Mouse (Mus musculus) bone marrow macrophage, adult 2 months (primary cell): ENCODE data around the gene Cbfa2t3.

Experiments
- CTCF ChIP-seq: IDR thresholded peaks from 2 replicates; pipeline ENCODE4 v1.5.1; 2012; ENCODE audit warnings: low read depth, mild to moderate bottlenecking, low read length, moderate library complexity
- POLR2A ChIP-seq: IDR thresholded peaks from 2 replicates; pipeline ENCODE4 v1.6.1; 2012; ENCODE audit warnings: mild to moderate bottlenecking, low read depth, low read length, borderline replicate concordance

DNA sequence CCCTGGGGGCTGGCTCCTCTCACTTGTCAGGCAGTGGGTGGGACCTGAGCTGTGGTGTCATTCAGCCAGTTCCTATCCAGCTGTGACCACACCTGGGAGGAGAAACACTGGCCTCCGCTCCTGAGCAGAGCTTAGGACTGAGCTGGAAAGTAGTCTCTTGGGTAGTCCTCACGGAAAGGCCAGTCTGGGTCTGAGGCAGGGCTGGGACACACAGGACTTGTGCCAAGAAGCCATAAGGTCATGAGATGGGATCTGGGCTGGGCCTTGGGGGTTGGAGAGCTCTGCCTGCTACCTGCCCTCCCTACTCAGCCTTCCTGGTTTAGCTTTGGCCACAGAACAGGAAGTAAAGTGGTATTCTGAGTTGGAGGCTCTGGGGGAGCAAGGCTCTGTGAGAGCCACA is 72.0 kb downstream of the Cbfa2t3 start:
- TF ChIP-seq POLR2A, result no peak
- TF ChIP-seq CTCF, result no peak
